Mouse (Mus musculus) heart, postnatal 36 days (tissue): Measurements from ENCODE around the gene 2410141K09Rik. TPM values are rescaled to one million over a fixed set of nuclear protein-coding genes. Genes with fewer than 3 reads are reported as not detected.
"Not testable (repeated sequence)": the region's sequence is repeated elsewhere in the genome, so short reads cannot be mapped to it uniquely, and the experiment has no call there.

Source experiments
- DNase-seq, 2 experiments: peaks; one replicate each; pipeline ENCODE4 v3.0.0; 2021 to 2022
- intact Hi-C: fragments of 180-260 bp; cut with DNase I; formaldehyde crosslinking; loops from one replicate; pipeline ENCODE4 v1.15.1; 2025
- total RNA-seq, 2 experiments: library from RNA; stranded (reverse); gene quantifications; 2 replicates each; pipeline ENCODE4 v1.2.3; 2021

Gene 2410141K09Rik
- total RNA-seq: not detected

- intact Hi-C loops, DNase-seq: not testable (repeated sequence)
Observed at GRCm38 (mm10) chr13:66441018-66441417, at the start of gene 2410141K09Rik. 2410141K09Rik (minus strand) TSS chr13:66441118.

- intact Hi-C loops, DNase-seq: not testable (repeated sequence)
Observed at GRCm38 (mm10) chr13:66426858-66427257, 14.1 kb downstream of the 2410141K09Rik start.

- DNase-seq, intact Hi-C loops: not testable (repeated sequence)
Observed at GRCm38 (mm10) chr13:66414962-66415361, 26.0 kb downstream of the 2410141K09Rik start.

Other genes starting within 250 kb of the 2410141K09Rik start
- gene Gm10772, start 213.5 kb downstream of the 2410141K09Rik start, total RNA-seq: not detected